Mouse (Mus musculus) CH12.LX (cell line): ENCODE measurements at regions not wholly inside any gene's neighbourhood (a gene's known extent, or its start where the extent isn't known, plus 50 kb on each side); places are given as distances from the start of the nearest gene placed in this dataset.

Source experiments
- DNase-seq: peaks from one replicate; pipeline ENCODE4 v3.0.0-alpha.2; 2013; ENCODE audit errors: extremely low read depth
- H3K27ac ChIP-seq: 2 replicates; pipeline ENCODE4 v1.5.1; 2012; ENCODE audit warnings: low read depth, mild to moderate bottlenecking, control low read depth, moderate library complexity; ENCODE audit not compliant: insufficient read depth
- H3K27me3 ChIP-seq: replicated peaks from 2 replicates; pipeline ENCODE3; 2012; ENCODE audit warnings: inconsistent platforms
- H3K36me3 ChIP-seq, 2 experiments: replicated peaks in 1 of 2; 2 replicates each; pipeline versions ENCODE3 to v1.6.1; 2012; ENCODE audit warnings: inconsistent platforms in 1 of 2, low read length in 1 of 2, mild to moderate bottlenecking in 1 of 2, mixed read lengths in 1 of 2, moderate library complexity in 1 of 2; ENCODE audit not compliant: control insufficient read depth in 1 of 2, insufficient read depth in 1 of 2
- H3K4me1 ChIP-seq, 2 experiments: 2 replicates each; pipeline ENCODE4 v1.6.1; 2012; ENCODE audit warnings: inconsistent platforms in 1 of 2, moderate library complexity in 1 of 2; ENCODE audit not compliant: insufficient read depth in 2 of 2, control insufficient read depth in 1 of 2
- H3K4me2 ChIP-seq: 2 replicates; pipeline ENCODE4 v1.6.1; 2012; ENCODE audit warnings: low read depth, mild to moderate bottlenecking, control low read depth; ENCODE audit not compliant: poor library complexity, insufficient read depth, severe bottlenecking
- H3K4me3 ChIP-seq, 3 experiments: fragments of 150-350 bp in 1 of 3; sonication (generic) in 1 of 3; replicated peaks in 1 of 3; 2 replicates each; pipeline versions ENCODE3 to v1.5.1; 2011 to 2012; ENCODE audit warnings: low read depth in 2 of 3, low read length in 2 of 3, mild to moderate bottlenecking in 2 of 3, moderate library complexity in 2 of 3, control low read depth in 1 of 3, improper control_type of control experiment in 1 of 3, inconsistent platforms in 1 of 3, mixed read lengths in 1 of 3; ENCODE audit not compliant: poor library complexity in 1 of 3
- H3K79me2 ChIP-seq: replicated peaks from 2 replicates; pipeline ENCODE4 v1.6.1; 2012; ENCODE audit warnings: mild to moderate bottlenecking, moderate library complexity; ENCODE audit not compliant: control insufficient read depth, poor library complexity, insufficient read depth, severe bottlenecking; ENCODE audit errors: extremely low read depth
- H3K9ac ChIP-seq: 2 replicates; pipeline ENCODE4 v1.6.1; 2012; ENCODE audit warnings: low read depth, mild to moderate bottlenecking, control low read depth, moderate library complexity; ENCODE audit not compliant: insufficient read depth
- H3K9me3 ChIP-seq: replicated peaks from 2 replicates; pipeline ENCODE3; 2012; ENCODE audit warnings: low read length, inconsistent platforms, mixed read lengths
- BHLHE40 ChIP-seq: IDR thresholded peaks from 2 replicates; pipeline ENCODE4 v1.6.1; 2011; ENCODE audit warnings: mild to moderate bottlenecking, low read depth, low read length, improper control_type of control experiment
- CHD2 ChIP-seq: IDR thresholded peaks from 2 replicates; pipeline ENCODE4 v1.6.1; 2011; ENCODE audit warnings: low read length, improper control_type of control experiment
- ELF1 ChIP-seq: IDR thresholded peaks from 2 replicates; pipeline ENCODE4 v1.6.1; 2014; ENCODE audit warnings: low read depth, mild to moderate bottlenecking, inconsistent platforms, low read length, improper control_type of control experiment
- ETS1 ChIP-seq: conservative IDR thresholded peaks from 2 replicates; pipeline ENCODE4 v1.6.1; 2012; ENCODE audit warnings: low read depth, mild to moderate bottlenecking, inconsistent platforms, low read length, improper control_type of control experiment, moderate library complexity
- IRF4 ChIP-seq: IDR thresholded peaks from 2 replicates; pipeline ENCODE4 v1.6.1; 2014; ENCODE audit warnings: low read depth, mild to moderate bottlenecking, inconsistent platforms, low read length, improper control_type of control experiment
- JUN ChIP-seq: IDR thresholded peaks from 2 replicates; pipeline ENCODE4 v1.6.1; 2011; ENCODE audit warnings: low read depth, mild to moderate bottlenecking, low read length, improper control_type of control experiment, moderate library complexity; ENCODE audit not compliant: insufficient read depth
- MXI1 ChIP-seq: IDR thresholded peaks from 2 replicates; pipeline ENCODE4 v1.6.1; 2011; ENCODE audit warnings: mild to moderate bottlenecking, low read depth, low read length, improper control_type of control experiment
- PAX5 ChIP-seq: IDR thresholded peaks from 2 replicates; pipeline ENCODE4 v1.6.1; 2012; ENCODE audit warnings: low read length, inconsistent platforms, mixed read lengths
- POLR2AphosphoS2 ChIP-seq: IDR thresholded peaks from 2 replicates; pipeline ENCODE4 v1.6.1; 2011; ENCODE audit warnings: low read depth, low read length, improper control_type of control experiment
- SIN3A ChIP-seq: IDR thresholded peaks from 2 replicates; pipeline ENCODE4 v1.6.1; 2012; ENCODE audit warnings: low read length, improper control_type of control experiment, inconsistent platforms
- SMC3 ChIP-seq: IDR thresholded peaks from 2 replicates; pipeline ENCODE4 v1.6.1; 2011; ENCODE audit warnings: low read depth, low read length, improper control_type of control experiment
- TCF12 ChIP-seq: IDR thresholded peaks from 2 replicates; pipeline ENCODE4 v1.6.1; 2014; ENCODE audit warnings: low read depth, mild to moderate bottlenecking, inconsistent platforms, low read length, improper control_type of control experiment
- UBTF ChIP-seq: IDR thresholded peaks from 2 replicates; pipeline ENCODE4 v1.6.1; 2012; ENCODE audit warnings: low read depth, mild to moderate bottlenecking, inconsistent platforms, low read length, improper control_type of control experiment, moderate library complexity
- USF1 ChIP-seq: IDR thresholded peaks from 2 replicates; pipeline ENCODE4 v1.6.1; 2014; ENCODE audit warnings: low read depth, mild to moderate bottlenecking, inconsistent platforms, low read length, improper control_type of control experiment
- USF2 ChIP-seq: conservative IDR thresholded peaks from 2 replicates; pipeline ENCODE4 v1.6.1; 2011; ENCODE audit warnings: low read depth, low read length, improper control_type of control experiment
- ZKSCAN1 ChIP-seq: IDR thresholded peaks from 2 replicates; pipeline ENCODE4 v1.6.1; 2012; ENCODE audit warnings: low read depth, inconsistent platforms, low read length, improper control_type of control experiment, borderline replicate concordance
- ZMIZ1 ChIP-seq: IDR thresholded peaks from 2 replicates; pipeline ENCODE4 v1.6.1; 2012; ENCODE audit warnings: low read depth, mild to moderate bottlenecking, inconsistent platforms, low read length, improper control_type of control experiment
- ZNF384 ChIP-seq: IDR thresholded peaks from 2 replicates; pipeline ENCODE4 v1.6.1; 2012; ENCODE audit warnings: low read depth, low read length, improper control_type of control experiment, inconsistent platforms
- dilution Hi-C: fragments of 300-500 bp; cut with MboI; formaldehyde crosslinking; loops from 2 replicates; pipeline ENCODE4 v1.14.3; 2020; ENCODE audit warnings: low sequenced_read_pairs; ENCODE audit not compliant: extremely low pct_unique_long_range_greater_than_20kb, extremely low pct_ligation_motif_present
- in situ Hi-C: fragments of 300-500 bp; cut with MboI; formaldehyde crosslinking; loops from 3 replicates; pipeline ENCODE4 v1.14.3; 2019; ENCODE audit warnings: low sequenced_read_pairs, low pct_ligation_motif_present, low pct_unique_long_range_greater_than_20kb, mixed read lengths

DNA sequence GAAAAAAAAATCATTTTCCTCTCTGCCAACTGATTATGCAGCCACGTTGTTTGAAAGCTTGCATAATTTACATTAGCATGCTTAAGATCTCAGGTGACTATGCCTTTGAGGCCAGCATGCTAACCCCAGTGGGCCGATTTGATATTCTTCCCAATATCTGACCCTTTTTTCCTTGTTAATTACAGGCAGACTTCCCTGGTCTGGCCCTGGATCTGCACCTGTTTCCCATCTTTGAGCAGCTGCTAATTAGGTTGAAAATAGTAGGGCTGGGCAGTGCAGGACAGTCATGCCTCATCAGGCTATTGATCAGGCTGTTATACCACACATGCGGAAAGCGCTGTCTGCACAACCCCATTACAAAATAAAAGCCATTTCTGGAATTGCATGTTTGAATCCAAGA, 191.2 kb upstream of the Tfap2d start:
- in situ Hi-C loops = no loop called here
- Histone ChIP-seq H3K4me3 (no peak overlapping the region), H3K36me3 (no peaks in the 10 kb centered on the region), H3K4me1 (no peaks in the 10 kb centered on the region), H3K79me2 (no peaks in the 10 kb centered on the region), H3K27ac (no peak overlapping the region), H3K9me3 (peaks cover 15% of the 10 kb centered on the region), H3K4me2 (no peak overlapping the region), H3K27me3 (no peaks in the 10 kb centered on the region), H3K9ac (no peak overlapping the region)
- no peak for DNase-seq
- dilution Hi-C loops = no loop called here
- no peak for TF ChIP-seq USF2
- TF ChIP-seq SIN3A = no peak
- no peak for TF ChIP-seq UBTF
- TF ChIP-seq ZNF384 = no peak
- TF ChIP-seq ZMIZ1 = no peak
- no peak for TF ChIP-seq CHD2
- no peak for TF ChIP-seq ZKSCAN1
- TF ChIP-seq SMC3 = no peak
- no peak for TF ChIP-seq USF1
- TF ChIP-seq MXI1 = no peak
- no peak for TF ChIP-seq PAX5
- no peak for TF ChIP-seq POLR2AphosphoS2
- TF ChIP-seq JUN = no peak
- no peak for TF ChIP-seq TCF12
- TF ChIP-seq BHLHE40 = no peak
- no peak for TF ChIP-seq ETS1
- no peak for TF ChIP-seq ELF1
- TF ChIP-seq IRF4 = no peak

DNA sequence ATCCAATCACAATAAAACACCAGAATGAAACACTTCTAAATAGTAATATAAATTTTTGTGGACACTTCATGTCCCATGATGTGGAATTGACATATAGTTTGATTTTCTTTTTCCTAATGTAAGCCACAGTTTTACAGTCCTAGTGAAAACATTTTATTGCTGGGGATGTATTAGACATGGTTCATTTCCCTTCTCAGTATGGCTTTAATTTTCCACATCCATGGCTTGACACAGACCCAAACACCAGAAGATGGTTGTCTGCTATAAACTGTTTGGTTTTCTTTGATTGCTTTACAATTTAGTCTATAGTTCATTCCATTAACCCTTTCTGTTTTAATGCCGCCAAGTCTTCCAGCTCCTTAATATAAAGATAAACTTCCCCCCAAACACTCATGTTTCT, 146.5 kb upstream of the Tfap2d start:
- in situ Hi-C loops = no loop called here
- no peak for TF ChIP-seq JUN
- no peak overlapping the region for H3K4me2 ChIP-seq

More for the DNA sequence above, 146.5 kb upstream of the Tfap2d start:
- no peak overlapping the region for H3K27ac ChIP-seq
- H3K9me3 ChIP-seq = peaks cover 13% of the 10 kb centered on the region
- no peak overlapping the region for H3K4me3 ChIP-seq
- no peak overlapping the region for H3K9ac ChIP-seq
- DNase-seq = no peak
- H3K27me3 ChIP-seq = no peaks in the 10 kb centered on the region
- H3K4me1 ChIP-seq = no peaks in the 10 kb centered on the region
- dilution Hi-C loops = no loop called here
- no peaks in the 10 kb centered on the region for H3K36me3 ChIP-seq
- no peaks in the 10 kb centered on the region for H3K79me2 ChIP-seq
